Mouse (Mus musculus): ENCODE data around the gene Gabpb1.

DNA sequence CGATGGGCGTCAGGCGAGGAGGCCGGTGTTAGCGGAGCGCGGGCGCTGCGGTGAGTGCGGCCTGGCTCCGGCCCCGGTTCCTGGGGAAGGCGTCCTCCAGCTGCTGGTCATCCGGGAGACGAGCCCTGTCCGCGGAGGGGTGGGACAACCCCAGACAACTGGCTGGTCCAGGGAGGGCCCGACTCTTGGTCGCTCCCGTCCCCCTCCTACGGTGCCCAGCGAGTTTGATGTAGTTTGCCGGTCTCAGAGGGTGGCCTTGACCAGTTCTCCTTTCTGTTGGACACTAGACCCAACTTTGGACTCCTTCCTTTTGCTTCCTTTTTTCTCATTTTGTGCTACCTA is 31.3 kb upstream of the Gabpb1 start:
- TF ChIP-seq POLR2A (IDR thresholded peaks at IDR 0.05; ENCODE audit: low read depth, low read length) = no peak
- TF ChIP-seq CTCF (IDR thresholded peaks at IDR 0.05; ENCODE audit: borderline replicate concordance, insufficient read depth, low read length) = no peak
